Mouse (Mus musculus) brain, embryonic 14.5 days (tissue): Measurements from ENCODE around the gene 1700020L24Rik.

Source experiments
- CTCF ChIP-seq: fragments of 200-500 bp; IDR thresholded peaks from 2 replicates; pipeline ENCODE4 v1.5.1; 2012; ENCODE audit warnings: inconsistent platforms, mild to moderate bottlenecking, moderate library complexity, borderline replicate concordance; ENCODE audit not compliant: insufficient read depth, insufficient read length; ENCODE audit errors: extremely low read depth
- POLR2A ChIP-seq: fragments of 200-500 bp; IDR thresholded peaks from 2 replicates; pipeline ENCODE4 v1.6.1; 2012; ENCODE audit warnings: mild to moderate bottlenecking, inconsistent platforms, borderline replicate concordance; ENCODE audit not compliant: poor library complexity, insufficient read depth, insufficient read length, severe bottlenecking; ENCODE audit errors: extremely low read depth

GRCm38 (mm10) chr11:83437377-83437776 is at the start of gene 1700020L24Rik:
- TF ChIP-seq POLR2A, result no peak
- no peak for TF ChIP-seq CTCF
